Mouse (Mus musculus) right cerebral cortex, postnatal 25 days (tissue): ENCODE data around the gene Arid3c.
"Not testable (repeated sequence)": the region's sequence is repeated elsewhere in the genome, so short reads cannot be mapped to it uniquely, and the experiment has no call there.

Source experiments
- DNase-seq: peaks from one replicate; pipeline ENCODE4 v3.0.0; 2022

Arid3c gene

GRCm38 (mm10) chr4:41702226-41702625, 28.7 kb downstream of the Arid3c start:
- DNase-seq, result not testable (repeated sequence)

GRCm38 (mm10) chr4:41700224-41700623, 30.7 kb downstream of the Arid3c start:
- not testable (repeated sequence) for DNase-seq

- not testable (repeated sequence) for DNase-seq
These were observed 31.2 kb downstream of the Arid3c start, which contains the start of gene Il11ra1 for GRCm38 (mm10) chr4:41699783-41700182. Il11ra1 (plus strand) TSS chr4:41699989.

GRCm38 (mm10) chr4:41698421-41699016, 32.4 kb downstream of the Arid3c start:
- DNase-seq, result not testable (repeated sequence)

DNA sequence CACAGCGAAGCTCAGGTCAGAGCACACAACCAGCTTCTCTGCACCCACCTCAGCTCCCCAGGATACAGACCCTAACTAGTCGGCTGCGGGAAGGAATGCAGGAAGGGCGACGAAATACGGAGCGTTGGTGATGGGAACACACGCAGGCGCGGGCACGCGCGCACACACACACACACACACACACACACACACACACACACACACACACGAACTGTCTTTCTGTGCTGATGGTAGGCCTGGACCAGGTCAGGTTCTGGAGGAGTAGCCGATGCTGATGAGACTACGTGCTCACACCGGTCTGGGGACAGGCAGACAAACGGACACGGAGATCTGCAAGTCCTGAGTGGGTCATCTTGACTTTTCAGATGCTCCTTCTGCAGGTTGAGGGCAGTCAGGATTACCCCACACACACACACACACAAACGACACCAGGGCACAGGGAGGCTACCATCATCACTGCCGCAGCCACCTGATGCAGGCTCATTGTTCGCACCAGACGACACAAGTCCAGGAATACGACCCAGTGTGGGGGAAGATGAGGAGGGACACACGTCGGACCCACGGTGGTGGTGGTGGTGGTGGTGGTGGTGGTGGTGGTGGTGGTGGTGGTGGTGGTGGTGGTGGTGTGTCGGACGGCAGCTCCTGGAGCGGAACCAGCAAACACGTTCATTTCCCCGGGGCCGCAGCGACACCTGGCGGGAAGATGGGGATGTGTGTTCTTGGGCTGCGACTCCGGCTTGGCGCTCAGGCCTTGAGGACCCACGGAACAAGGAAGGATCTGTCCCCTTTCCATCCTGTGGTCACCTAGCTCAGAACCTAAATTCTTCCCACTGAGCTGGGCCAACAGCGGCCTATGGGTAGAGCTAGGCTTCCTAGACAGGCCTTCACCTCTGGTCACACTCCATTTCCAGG, 33.8 kb downstream of the Arid3c start, which contains the start of gene Cntfr:
TSS of gene Cntfr (minus strand) at position 160 of the 912 bp plus-strand sequence.
- peak; percentile 70 for DNase-seq

DNA sequence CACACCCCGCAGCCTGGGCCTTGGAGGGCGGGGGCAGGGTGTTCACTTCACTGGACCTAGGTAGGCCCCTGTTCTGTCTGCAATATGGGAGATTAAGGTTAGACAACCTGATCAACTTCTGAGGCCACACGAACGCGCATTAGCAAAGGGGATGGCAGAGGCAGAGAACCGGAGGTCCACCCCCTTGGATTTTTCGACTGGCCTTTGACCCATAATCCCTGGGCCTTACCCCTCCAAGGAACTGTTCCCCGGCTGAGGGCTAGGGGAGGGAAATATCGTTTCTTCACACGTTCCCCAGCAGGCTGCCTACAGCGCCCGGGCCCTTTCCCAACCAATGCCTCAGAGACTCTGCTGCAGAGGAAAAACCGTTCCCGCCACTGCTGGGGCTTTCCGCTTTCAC, 34.5 kb downstream of the Arid3c start:
- DNase-seq, result not testable (repeated sequence)

- DNase-seq, result not testable (repeated sequence)
These were observed 35.1 kb downstream of the Arid3c start for GRCm38 (mm10) chr4:41695800-41696199.

DNA sequence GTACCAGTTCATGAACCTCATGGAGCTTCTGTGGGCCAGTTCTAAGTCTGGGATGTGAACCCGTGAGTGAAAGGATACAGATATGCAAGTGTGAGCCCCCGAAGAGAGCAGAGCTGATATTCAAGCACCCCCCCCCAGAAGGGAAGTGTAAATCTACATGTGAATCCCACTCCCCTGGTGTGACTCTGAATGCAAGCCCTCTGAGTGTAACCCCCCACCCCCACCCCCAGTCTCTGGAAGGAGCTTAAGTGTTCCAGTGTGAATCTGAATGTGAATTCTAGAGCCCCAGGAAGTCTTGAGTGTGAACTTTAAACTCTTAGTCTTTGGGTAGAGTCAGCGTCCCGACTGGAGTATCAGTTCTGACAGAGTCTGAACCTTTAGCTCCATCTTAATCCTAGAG, 37.4 kb downstream of the Arid3c start:
- DNase-seq, result not testable (repeated sequence)

- DNase-seq, result not testable (repeated sequence)
These were observed 40.9 kb downstream of the Arid3c start for GRCm38 (mm10) chr4:41690014-41690413.

GRCm38 (mm10) chr4:41688562-41688961, 42.4 kb downstream of the Arid3c start:
- DNase-seq, result not testable (repeated sequence)

DNA sequence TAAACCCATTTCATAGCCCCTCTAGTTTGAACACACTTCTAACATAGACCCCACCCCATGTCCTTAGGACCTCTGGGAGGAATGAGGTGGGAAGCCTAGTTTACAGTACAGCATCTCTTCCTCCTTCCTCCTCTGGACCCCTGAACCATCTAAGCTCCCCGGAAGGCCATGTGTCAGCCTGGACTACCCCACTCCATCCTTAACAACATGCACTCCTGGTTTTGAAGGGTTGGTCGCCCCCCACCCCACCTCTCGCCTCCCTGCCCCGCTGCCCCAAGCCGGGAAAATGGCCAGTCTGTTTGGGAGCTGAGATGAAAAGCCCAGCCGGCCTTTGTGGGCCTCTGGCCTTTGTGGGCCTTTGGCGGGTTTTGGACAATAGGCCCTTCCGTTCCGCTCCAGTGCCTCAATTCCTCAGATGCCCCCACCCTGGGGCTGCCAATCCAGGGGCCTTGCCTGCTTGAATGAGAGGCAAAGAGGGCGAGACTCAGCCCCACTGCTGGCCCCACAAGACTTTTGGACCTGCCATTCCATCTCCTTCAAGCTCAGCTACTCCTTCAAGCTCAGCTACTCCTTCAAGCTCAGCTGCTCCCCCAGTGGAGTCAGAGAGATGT, 45.0 kb downstream of the Arid3c start:
- not testable (repeated sequence) for DNase-seq

- DNase-seq, result not testable (repeated sequence)
These were observed 46.0 kb downstream of the Arid3c start for GRCm38 (mm10) chr4:41684931-41685453.

DNA sequence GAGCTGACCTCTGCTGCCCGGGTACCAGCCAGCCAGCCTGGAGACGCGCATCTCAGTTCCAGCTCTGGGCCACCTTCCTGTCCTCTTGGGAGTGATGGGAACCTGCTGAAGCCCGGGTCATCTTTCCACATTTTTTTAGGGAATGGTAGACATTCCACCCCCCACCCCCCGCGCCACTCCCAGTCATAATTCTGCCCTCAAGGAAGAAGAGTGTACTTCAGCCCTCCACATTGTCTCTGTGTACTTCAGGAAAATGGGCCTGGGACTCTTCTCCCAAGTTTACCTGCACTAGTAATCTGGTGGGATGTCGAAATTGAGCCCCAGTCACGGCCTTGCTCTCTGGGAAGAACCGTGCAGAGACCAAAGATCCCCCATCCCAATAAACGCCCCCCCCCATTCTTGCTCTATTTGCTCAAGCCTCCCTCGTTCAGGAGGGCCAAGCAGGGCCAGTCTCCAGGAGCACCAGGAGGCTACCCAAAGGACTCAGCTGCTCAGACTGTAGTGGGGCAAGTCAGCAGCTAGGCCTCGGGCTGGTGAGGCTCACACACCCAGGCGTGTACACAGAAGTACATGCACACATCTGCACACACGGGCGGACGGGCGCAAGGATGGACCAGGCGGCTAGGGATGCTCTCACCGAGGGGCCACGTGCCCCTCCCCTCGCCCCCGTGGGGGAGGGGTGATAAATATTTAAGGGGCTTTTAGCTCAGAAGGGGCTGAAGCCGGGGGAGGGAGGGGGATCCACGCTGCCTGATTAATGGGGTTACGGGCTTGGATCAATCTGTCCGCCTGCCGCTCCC, 46.6 kb downstream of the Arid3c start:
- DNase-seq, result not testable (repeated sequence)

DNA sequence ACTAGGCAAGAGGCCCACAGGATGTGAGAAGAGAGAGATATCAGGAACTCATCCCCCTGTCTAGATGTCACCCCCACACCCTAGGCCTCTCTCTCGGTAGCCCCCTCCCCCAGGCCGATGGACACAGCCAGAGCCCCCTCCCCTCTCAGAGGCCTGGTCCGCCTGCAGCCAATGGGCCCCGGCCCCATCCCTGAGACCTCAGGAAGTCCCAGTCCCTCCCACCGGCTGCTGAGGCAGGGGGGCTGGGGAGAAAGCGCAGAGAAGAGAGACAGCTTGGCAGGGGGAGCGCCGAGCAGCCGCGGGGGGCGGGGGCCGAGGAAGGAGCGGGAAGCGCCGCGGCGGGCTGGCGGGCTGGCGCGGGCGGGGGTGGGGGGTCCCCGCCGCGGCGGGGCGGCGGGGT, 47.6 kb downstream of the Arid3c start:
- DNase-seq, result not testable (repeated sequence)

- no peak for DNase-seq
These were observed 48.2 kb downstream of the Arid3c start for GRCm38 (mm10) chr4:41682789-41683188.

- no peak for DNase-seq
These were observed 49.0 kb downstream of the Arid3c start for GRCm38 (mm10) chr4:41681947-41682346.

DNA sequence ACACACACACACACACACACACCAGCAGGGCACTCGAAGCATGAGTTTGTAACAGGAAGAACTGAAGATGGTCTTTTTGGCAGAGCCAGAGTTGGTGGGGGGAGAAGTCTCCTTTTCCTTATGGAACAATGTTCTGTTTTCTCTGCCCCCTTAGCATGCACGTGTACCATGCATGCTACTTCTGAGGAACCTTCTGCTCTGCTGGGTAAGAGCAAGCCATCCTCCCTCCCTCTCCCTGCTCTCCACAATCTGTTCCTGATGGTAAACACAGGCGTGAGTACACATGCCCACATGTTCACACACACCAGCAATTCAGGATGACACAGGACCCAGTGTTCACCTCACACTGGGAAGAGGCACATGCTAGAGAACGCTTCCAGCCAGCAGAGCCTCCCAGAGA, 49.8 kb downstream of the Arid3c start:
- no peak for DNase-seq

DNA sequence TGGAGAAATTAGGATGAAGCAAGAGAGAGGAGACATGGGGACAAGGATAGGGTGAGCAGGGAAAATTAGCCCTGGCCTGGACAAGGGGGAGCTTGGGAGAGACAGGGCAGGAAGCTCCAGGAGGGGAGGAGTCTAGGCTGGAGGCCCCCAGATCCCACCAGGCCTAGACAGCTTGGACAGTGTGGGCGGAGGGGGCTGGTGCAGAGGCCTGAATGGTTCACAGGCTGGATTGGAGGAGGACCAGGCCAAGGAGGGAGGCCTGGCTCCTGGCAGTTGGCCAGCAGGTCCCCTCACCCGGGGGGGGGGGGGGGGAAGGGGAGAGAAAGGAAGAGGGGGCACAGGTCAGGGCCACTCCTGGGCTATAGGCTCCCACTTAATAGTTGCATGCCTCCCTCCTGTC, 51.7 kb downstream of the Arid3c start:
- no peak for DNase-seq

DNA sequence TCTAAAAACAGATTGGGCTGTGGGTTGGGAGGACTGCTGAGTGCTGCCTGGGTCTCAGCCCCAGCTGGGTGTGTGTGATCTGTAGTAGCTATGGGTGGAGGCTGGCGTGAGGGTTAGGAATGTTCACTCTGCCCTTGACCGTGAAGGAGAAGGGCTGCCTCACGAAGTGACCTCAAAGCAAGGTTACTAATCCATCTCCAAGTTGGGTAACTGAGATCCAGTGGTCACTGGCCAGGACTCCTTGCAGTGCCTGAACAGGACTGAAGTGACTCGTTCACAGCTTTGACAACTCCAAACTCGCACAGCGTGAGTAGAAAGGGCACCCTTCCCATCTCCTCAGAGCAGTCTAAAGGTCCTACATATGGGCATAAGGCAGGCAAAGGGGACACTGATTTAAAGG, 52.1 kb downstream of the Arid3c start:
- no peak for DNase-seq

DNA sequence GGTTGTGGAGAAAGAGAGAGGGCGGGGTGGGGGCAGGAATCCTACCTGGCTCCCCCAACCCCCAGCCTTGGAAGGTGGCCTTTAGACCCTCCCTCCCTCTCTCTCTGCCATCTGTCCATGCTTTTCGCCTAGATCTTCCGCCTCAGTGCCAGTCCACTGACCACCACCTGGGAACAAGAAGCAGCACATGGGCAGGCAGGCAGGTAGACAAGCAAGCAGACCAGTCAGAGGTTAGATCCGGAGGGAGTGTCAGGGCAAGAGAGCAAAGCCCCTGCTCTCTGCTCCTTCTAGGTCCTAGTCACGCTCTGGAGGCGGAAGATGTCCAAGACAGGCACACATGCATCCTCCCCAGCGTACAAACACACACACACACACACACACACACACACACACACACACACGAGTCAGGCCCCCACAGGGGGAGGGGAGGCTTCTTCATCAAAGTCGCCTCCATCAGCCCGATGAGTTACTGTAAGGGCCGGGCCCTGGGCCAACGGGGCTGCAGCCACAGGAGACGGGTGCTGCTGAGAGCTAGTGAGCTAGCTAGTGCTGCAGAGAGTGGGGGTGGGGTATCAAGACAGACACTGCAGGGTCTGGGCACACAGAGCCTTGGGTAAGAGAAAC, 53.8 kb downstream of the Arid3c start:
- no peak for DNase-seq

DNA sequence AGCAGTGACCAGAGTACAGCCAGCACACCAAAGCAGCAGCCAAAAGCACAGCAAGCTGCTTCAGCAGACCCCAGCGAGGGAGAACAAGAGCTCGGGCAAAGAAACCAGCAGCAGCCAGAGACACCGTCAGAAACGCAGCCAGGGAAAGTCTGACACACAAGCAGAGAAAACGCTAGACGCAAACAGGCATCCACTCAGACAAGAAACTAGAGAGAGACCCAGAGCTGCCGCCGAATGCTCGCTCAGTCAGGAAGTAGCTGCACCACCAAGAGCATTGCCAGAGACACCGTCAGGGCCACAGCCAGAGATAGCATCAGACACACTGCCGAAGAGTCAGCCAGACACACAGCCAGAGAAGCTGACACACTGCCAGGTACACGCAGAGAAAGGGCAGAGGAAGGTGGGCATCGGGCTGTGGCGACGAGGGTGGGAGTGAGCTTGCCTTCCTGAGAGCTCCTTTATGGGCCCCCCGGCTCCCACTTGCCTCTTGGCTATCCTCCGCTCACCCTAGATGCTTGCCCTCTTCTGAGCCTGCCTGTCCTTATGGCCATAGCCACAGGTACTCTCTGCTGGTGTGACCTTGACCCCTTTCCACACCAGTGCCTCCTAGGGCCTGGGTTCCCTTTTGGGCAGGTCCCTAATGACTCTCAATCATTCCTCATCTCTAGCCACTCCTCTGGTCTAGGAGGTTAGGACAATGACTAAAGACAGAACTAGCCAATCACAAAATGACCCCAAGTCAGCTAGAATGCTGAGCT, 54.5 kb downstream of the Arid3c start:
- no peak for DNase-seq
